Mouse (Mus musculus): Measurements from ENCODE around the gene Crp. TPM values are rescaled to one million over a fixed set of nuclear protein-coding genes. Genes with fewer than 3 reads are reported as not detected.

Gene Crp
- not detected in 2 replicates for polyA plus RNA-seq (2016; fragmentation: Nextera tagmentation; extraction: Ambion mirVana)

GRCm38 (mm10) chr1:172697844-172698243 lies at the start of gene Crp:
Crp (plus strand) TSS chr1:172698055.
- H3K9me3 ChIP-seq (replicated peaks): no peaks in the 10 kb centered on the region
- H3K27ac ChIP-seq (replicated peaks): no peak within 1 kb of the TSS
- WGBS: 89% methylated on average over 4 of the region's 4 CpGs
- H3K4me3 ChIP-seq: no peak within 1 kb of the TSS
- DNase-seq (ENCODE audit: low spot score): no peak
- no peaks in the 10 kb centered on the region for H3K27me3 ChIP-seq (ENCODE audit: low read depth, poor library complexity, severe bottlenecking)
- no peaks in the 10 kb centered on the region for H3K36me3 ChIP-seq
- H3K4me1 ChIP-seq: no peaks in the 10 kb centered on the region

DNA sequence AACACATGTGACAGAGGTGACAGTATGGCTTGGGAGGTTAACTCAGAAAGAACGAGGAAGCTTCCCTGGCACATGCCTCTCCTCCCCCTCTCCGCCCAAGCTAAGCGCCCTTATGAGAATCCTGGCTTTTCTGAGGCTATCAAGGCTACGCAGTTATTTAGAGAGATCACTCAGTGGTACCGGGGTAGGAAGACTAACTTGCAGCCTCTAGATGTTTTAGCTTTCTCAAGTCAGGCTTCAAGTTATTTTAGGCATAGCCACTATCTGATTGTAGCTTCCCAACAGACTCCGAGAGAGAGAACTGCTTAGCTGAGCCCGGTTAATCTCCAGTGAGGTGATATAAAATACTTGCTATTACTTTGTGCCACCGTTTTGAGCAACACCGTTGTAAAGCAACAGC lies 48.5 kb upstream of the Crp start:
- H3K27me3 ChIP-seq (ENCODE audit: low read depth, poor library complexity, severe bottlenecking): no peaks in the 10 kb centered on the region
- no peaks in the 10 kb centered on the region for H3K9me3 ChIP-seq (replicated peaks)
- no peak for DNase-seq (ENCODE audit: low spot score)
- H3K27ac ChIP-seq (replicated peaks): no peak overlapping the region
- H3K4me3 ChIP-seq: no peak overlapping the region
- no peaks in the 10 kb centered on the region for H3K36me3 ChIP-seq
- 87% methylated on average over 9 of the region's 9 CpGs for WGBS
- peaks cover 4% of the 10 kb centered on the region for H3K4me1 ChIP-seq

DNA sequence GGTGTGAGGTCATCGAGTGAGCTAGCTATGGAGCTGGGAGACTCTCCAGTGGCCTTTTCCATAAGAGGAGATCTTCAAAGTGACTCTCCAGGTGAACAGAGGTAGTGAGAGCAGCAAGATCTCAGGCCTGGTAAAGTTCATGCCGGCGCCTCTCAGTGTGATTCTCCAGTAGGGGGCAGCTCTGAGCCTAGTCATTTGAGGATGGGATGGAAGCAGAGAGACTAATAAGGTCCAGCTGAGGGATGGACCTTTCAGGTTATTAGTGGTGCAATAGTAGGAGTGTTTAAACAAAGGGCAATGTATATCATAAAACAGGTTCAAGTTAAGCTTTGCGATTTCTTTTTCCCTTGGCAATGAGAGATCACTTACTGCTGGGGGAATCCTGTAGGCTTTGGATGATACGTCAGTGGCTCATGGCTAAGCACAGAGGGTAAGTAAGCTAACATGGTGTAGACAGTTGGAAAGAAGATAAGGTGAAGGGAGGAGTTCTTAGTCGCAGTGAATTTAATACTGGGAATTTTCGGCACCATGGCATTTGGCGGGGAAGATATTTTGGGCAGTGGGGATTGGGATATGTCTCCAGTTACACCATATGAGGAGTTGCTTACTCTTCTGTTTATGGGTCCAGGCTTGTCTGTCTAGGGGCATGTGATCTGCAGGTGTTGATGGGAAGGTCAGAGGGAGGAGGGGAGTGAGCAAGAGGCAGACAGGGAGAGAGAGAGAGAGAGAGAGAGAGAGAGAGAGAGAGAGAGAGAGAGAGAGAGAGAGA lies 47.2 kb upstream of the Crp start:
- WGBS: 59% methylated on average over 8 of the region's 8 CpGs
- no peaks in the 10 kb centered on the region for H3K27me3 ChIP-seq (ENCODE audit: low read depth, poor library complexity, severe bottlenecking)
- DNase-seq (ENCODE audit: low spot score): peak; percentile 28
- H3K4me1 ChIP-seq: peaks cover 4% of the 10 kb centered on the region
- H3K27ac ChIP-seq (replicated peaks): no peak overlapping the region
- no peak overlapping the region for H3K4me3 ChIP-seq
- no peaks in the 10 kb centered on the region for H3K36me3 ChIP-seq
- H3K9me3 ChIP-seq (replicated peaks): no peaks in the 10 kb centered on the region

DNA sequence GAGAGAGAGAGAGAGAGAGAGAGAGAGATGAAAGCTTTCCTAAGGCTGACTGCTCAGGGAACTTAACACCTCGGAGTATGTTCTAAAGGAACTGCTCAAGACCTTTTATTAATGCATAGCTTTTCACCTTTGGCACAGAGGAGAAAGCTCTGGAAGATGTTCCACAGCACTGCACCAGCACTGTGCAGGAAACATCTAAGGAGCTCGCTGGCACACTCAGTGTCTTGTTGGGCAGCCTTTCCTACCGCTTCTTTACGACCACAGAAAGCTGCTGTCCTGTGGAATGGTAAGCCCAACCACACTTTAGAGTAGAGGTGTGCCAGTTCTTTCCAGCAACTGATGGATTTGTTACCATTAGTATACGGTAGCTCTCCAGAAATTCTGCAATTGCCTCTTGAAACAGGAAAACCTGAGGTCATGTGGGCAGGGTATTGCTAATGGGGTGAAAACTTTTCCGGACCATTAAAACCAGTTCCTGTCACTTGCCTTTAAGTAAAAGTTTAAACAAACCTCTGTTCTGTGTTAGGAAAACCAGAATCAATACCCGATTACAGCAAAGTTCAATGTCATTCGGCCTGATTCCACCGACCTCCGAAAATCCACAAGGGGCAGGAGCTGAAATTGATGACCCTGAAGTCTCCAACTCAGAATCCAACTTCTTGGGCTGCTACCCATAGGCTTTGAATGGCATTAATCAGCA lies 46.4 kb upstream of the Crp start:
- H3K4me3 ChIP-seq: no peak overlapping the region
- no peaks in the 10 kb centered on the region for H3K36me3 ChIP-seq
- no peak for DNase-seq (ENCODE audit: low spot score)
- 91% methylated on average over 10 of the region's 10 CpGs for WGBS
- H3K27ac ChIP-seq (replicated peaks): no peak overlapping the region
- no peaks in the 10 kb centered on the region for H3K27me3 ChIP-seq (ENCODE audit: low read depth, poor library complexity, severe bottlenecking)
- no peaks in the 10 kb centered on the region for H3K9me3 ChIP-seq (replicated peaks)
- H3K4me1 ChIP-seq: peaks cover 4% of the 10 kb centered on the region

GRCm38 (mm10) chr1:172652040-172652662 lies 45.7 kb upstream of the Crp start:
- H3K4me1 ChIP-seq: peaks cover 4% of the 10 kb centered on the region
- H3K4me3 ChIP-seq: no peak overlapping the region
- no peak for DNase-seq (ENCODE audit: low spot score)
- no peak overlapping the region for H3K27ac ChIP-seq (replicated peaks)
- H3K36me3 ChIP-seq: no peaks in the 10 kb centered on the region
- H3K27me3 ChIP-seq (ENCODE audit: low read depth, poor library complexity, severe bottlenecking): no peaks in the 10 kb centered on the region
- WGBS: 89% methylated on average over 18 of the region's 18 CpGs
- H3K9me3 ChIP-seq (replicated peaks): no peaks in the 10 kb centered on the region

GRCm38 (mm10) chr1:172653900-172654299 lies 44.0 kb upstream of the Crp start:
- Histone ChIP-seq H3K4me1 (no peaks in the 10 kb centered on the region), H3K27ac (replicated peaks) (no peak overlapping the region), H3K9me3 (replicated peaks) (no peaks in the 10 kb centered on the region), H3K27me3 (ENCODE audit: low read depth, poor library complexity, severe bottlenecking) (no peaks in the 10 kb centered on the region), H3K4me3 (no peak overlapping the region), H3K36me3 (no peaks in the 10 kb centered on the region)
- no peak for DNase-seq (ENCODE audit: low spot score)
- 90% methylated on average over 6 of the region's 6 CpGs for WGBS

DNA sequence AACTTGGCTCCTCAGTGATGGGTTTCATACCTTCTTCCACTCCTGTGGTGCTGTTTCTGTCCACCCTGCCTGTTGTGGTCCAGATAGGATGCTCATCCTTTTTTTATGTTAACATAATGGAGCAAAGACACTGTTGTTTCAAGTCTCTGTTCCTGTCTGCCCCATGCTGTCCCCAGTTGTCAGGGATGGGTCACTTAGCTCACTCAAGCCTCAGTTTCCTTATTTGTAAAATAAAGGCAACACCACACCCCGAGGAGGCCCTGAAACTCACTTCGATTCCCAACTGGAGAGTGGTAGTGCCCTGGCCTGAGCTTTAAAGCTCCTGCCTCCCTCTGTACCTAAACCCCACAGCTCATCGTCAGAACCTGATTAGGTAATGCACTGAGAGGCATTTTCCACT lies 40.6 kb upstream of the Crp start:
- Histone ChIP-seq H3K27me3 (ENCODE audit: low read depth, poor library complexity, severe bottlenecking) (no peaks in the 10 kb centered on the region), H3K9me3 (replicated peaks) (no peaks in the 10 kb centered on the region), H3K4me3 (no peak overlapping the region), H3K36me3 (no peaks in the 10 kb centered on the region), H3K27ac (replicated peaks) (no peak overlapping the region), H3K4me1 (no peaks in the 10 kb centered on the region)
- no peak for DNase-seq (ENCODE audit: low spot score)
- WGBS: 61% methylated on average over 3 of the region's 3 CpGs

DNA sequence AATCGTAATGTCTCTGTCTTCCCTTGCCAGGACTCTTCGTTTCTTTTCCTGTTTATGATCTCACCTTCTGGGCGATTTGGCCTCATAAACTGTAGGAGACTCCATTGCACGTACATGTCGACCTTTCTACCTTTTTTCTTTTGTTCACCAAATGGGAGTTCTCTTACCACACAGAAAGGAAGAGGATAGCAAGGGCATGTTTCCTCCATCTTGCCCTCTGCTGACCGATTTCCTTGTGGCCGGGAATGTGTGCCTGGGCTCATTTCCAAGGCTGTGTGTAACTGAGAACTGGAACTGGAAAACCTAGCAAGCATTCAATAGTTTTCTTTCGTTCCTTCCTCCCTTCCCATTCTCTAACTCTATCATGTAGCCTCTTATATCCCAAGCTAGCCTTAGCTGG lies 38.2 kb upstream of the Crp start:
- 88% methylated on average over 8 of the region's 8 CpGs for WGBS
- Histone ChIP-seq H3K4me1 (no peaks in the 10 kb centered on the region), H3K4me3 (no peak overlapping the region), H3K27me3 (ENCODE audit: low read depth, poor library complexity, severe bottlenecking) (no peaks in the 10 kb centered on the region), H3K9me3 (replicated peaks) (no peaks in the 10 kb centered on the region), H3K27ac (replicated peaks) (no peak overlapping the region), H3K36me3 (no peaks in the 10 kb centered on the region)
- DNase-seq (ENCODE audit: low spot score): no peak

- WGBS: 70% methylated on average over 2 of the region's 2 CpGs
- H3K36me3 ChIP-seq: no peaks in the 10 kb centered on the region
- no peak for DNase-seq (ENCODE audit: low spot score)
- no peaks in the 10 kb centered on the region for H3K9me3 ChIP-seq (replicated peaks)
- no peak overlapping the region for H3K4me3 ChIP-seq
- peaks cover 4% of the 10 kb centered on the region; the same call in 1 of the 2 replicates for H3K4me1 ChIP-seq
- no peaks in the 10 kb centered on the region for H3K27me3 ChIP-seq (ENCODE audit: low read depth, poor library complexity, severe bottlenecking)
- H3K27ac ChIP-seq (replicated peaks): no peak overlapping the region
These were observed 32.4 kb upstream of the Crp start for GRCm38 (mm10) chr1:172665457-172665856.

DNA sequence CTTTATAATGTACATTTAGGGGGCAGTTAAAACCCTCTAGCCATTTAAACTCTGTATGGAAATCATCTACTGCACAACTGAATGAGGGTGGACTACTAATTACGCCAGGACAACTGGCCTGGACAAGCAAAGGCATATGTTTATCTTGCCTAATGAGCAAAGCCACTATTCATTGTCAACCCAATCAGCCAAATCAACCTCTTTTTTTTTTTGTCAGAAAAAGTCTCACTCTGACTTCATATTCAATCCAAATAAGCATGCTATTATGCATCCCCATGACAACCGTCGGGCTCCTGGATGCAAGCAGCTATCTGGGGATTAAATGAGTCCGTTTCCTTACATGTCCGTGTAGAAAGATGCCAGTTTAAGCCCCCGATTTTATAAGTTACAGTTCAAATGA lies 30.3 kb upstream of the Crp start:
- H3K9me3 ChIP-seq (replicated peaks): no peaks in the 10 kb centered on the region
- peaks cover 4% of the 10 kb centered on the region; the same call in 1 of the 2 replicates for H3K4me1 ChIP-seq
- no peaks in the 10 kb centered on the region for H3K36me3 ChIP-seq
- no peak overlapping the region for H3K4me3 ChIP-seq
- WGBS: 60% methylated on average over 6 of the region's 6 CpGs
- DNase-seq (ENCODE audit: low spot score): no peak
- no peak overlapping the region for H3K27ac ChIP-seq (replicated peaks)
- H3K27me3 ChIP-seq (ENCODE audit: low read depth, poor library complexity, severe bottlenecking): no peaks in the 10 kb centered on the region

DNA sequence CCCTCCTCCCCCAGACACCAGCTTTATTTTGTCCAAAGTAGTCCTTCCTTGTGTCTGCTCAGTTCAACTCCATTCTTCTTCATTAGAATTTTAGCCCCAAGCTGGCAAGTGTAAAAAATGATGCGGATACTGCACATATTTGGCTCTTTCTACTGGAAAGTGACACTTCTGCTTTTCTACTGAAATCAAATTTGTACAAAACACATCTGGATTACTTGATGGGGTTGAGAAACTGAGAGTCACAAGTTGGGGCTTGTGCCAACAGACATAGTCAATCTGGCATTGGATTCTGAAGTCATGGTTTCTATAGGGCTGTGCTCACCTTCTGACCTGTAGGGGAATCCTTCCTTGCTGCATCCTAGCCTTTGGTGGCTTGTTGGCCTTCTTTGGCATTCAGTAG lies 27.1 kb upstream of the Crp start:
- H3K36me3 ChIP-seq: no peaks in the 10 kb centered on the region
- no peaks in the 10 kb centered on the region for H3K9me3 ChIP-seq (replicated peaks)
- no peak for DNase-seq (ENCODE audit: low spot score)
- H3K4me1 ChIP-seq: peaks cover 4% of the 10 kb centered on the region; the same call in 1 of the 2 replicates
- H3K27me3 ChIP-seq (ENCODE audit: low read depth, poor library complexity, severe bottlenecking): no peaks in the 10 kb centered on the region
- no peak overlapping the region for H3K4me3 ChIP-seq
- 96% methylated on average over 1 of the region's 1 CpGs for WGBS
- no peak overlapping the region for H3K27ac ChIP-seq (replicated peaks)

GRCm38 (mm10) chr1:172680742-172681141 lies 17.1 kb upstream of the Crp start:
- no peak overlapping the region for H3K4me3 ChIP-seq
- DNase-seq (ENCODE audit: low spot score): no peak
- H3K36me3 ChIP-seq: no peaks in the 10 kb centered on the region
- H3K9me3 ChIP-seq (replicated peaks): no peaks in the 10 kb centered on the region
- no peaks in the 10 kb centered on the region for H3K4me1 ChIP-seq
- H3K27me3 ChIP-seq (ENCODE audit: low read depth, poor library complexity, severe bottlenecking): no peaks in the 10 kb centered on the region
- no peak overlapping the region for H3K27ac ChIP-seq (replicated peaks)
- 93% methylated on average over 4 of the region's 4 CpGs for WGBS

- Histone ChIP-seq H3K4me3 (no peak overlapping the region), H3K36me3 (no peaks in the 10 kb centered on the region), H3K4me1 (no peaks in the 10 kb centered on the region), H3K27me3 (ENCODE audit: low read depth, poor library complexity, severe bottlenecking) (no peaks in the 10 kb centered on the region), H3K9me3 (replicated peaks) (no peaks in the 10 kb centered on the region), H3K27ac (replicated peaks) (no peak overlapping the region)
- 84% methylated on average over 5 of the region's 5 CpGs for whole genome bisulfite sequencing
- DNase-seq (ENCODE audit: low spot score): no peak
These were observed 14.3 kb upstream of the Crp start for GRCm38 (mm10) chr1:172683551-172683950.

Data from midbrain, embryonic 10.5 days (tissue).